Mouse (Mus musculus) heart, postnatal 14 days (tissue): Measurements from ENCODE around the gene Ing1. TPM values are rescaled to one million over a fixed set of nuclear protein-coding genes. Genes with fewer than 3 reads are reported as not detected.

Experiments
- DNase-seq, 2 experiments: peaks; one replicate each; pipeline ENCODE4 v3.0.0; 2021 to 2022
- intact Hi-C: fragments of 180-260 bp; cut with DNase I; formaldehyde crosslinking; loops from one replicate; pipeline ENCODE4 v1.15.1; 2025
- total RNA-seq, 2 experiments: library from RNA; stranded (reverse); gene quantifications; 2 replicates each; pipeline ENCODE4 v1.2.3; 2021

Gene Ing1
- total RNA-seq, 2 experiments from 2014 or later, result 23.6 to 24.2 TPM

GRCm38 (mm10) chr8:11574911-11575603, 19.7 kb downstream of the Ing1 start:
- peak in 1 of 2 experiments; percentile 13 for DNase-seq
- intact Hi-C loops, result no loop called here

GRCm38 (mm10) chr8:11575604-11576384, 20.4 kb downstream of the Ing1 start:
- intact Hi-C loops, result no loop called here
- peak in 1 of 2 experiments; percentile 25 for DNase-seq

- intact Hi-C loops, result no loop called here
- no peak for DNase-seq
These were observed 30.4 kb downstream of the Ing1 start for GRCm38 (mm10) chr8:11585513-11586373.

- intact Hi-C loops, result no loop called here
- DNase-seq, result no peak
These were observed 31.0 kb downstream of the Ing1 start for GRCm38 (mm10) chr8:11586374-11586745.

- intact Hi-C loops, result no loop called here
- no peak for DNase-seq
These were observed 36.5 kb downstream of the Ing1 start for GRCm38 (mm10) chr8:11591837-11592236.

- intact Hi-C loops, result no loop called here
- DNase-seq, result no peak
These were observed 36.9 kb downstream of the Ing1 start for GRCm38 (mm10) chr8:11592296-11592695.

GRCm38 (mm10) chr8:11593222-11593884, 38.0 kb downstream of the Ing1 start:
- intact Hi-C loops, result no loop called here
- no peak for DNase-seq

GRCm38 (mm10) chr8:11600301-11600951, 45.1 kb downstream of the Ing1 start:
- no peak for DNase-seq
- intact Hi-C loops, result loop anchor here (5.0 kb wide), 2 partner anchors 33 to 93 kb away; no protein-coding TSS in a partner anchor

- DNase-seq, result peak; percentile 62 to 77
- intact Hi-C loops, result loop anchor here (2.0 to 5.0 kb wide), 3 partner anchors 35 to 95 kb away; partner anchors contain the start of gene Cars2
These were observed 46.8 kb downstream of the Ing1 start for GRCm38 (mm10) chr8:11602006-11602680.

- no peak for DNase-seq
- intact Hi-C loops, result no loop called here
These were observed 53.5 kb downstream of the Ing1 start for GRCm38 (mm10) chr8:11608848-11609247.

Other genes with a start within 250 kb of the Ing1 start
- 100 to 1,000 TPM; 570 to 571 TPM for gene Col4a2, start 242.8 kb upstream of the Ing1 start, total RNA-seq
- 1,000 to 10,000 TPM; 1,046 to 1,073 TPM for gene Col4a1, start 242.7 kb upstream of the Ing1 start, total RNA-seq
- 10 to 100 TPM; 18.5 to 20.2 TPM for gene Rab20, start 76.9 kb upstream of the Ing1 start, total RNA-seq
- 10 to 100 TPM; 33.2 to 33.3 TPM for gene Naxd, start 58.1 kb upstream of the Ing1 start, total RNA-seq
- 10 to 100 TPM; 37.0 TPM for gene Cars2, start 4.8 kb upstream of the Ing1 start, total RNA-seq
- 10 to 100 TPM; 37.2 to 38.0 TPM for gene Ankrd10, start 80.2 kb downstream of the Ing1 start, total RNA-seq
- not detected for gene 1700016D06Rik, start 145.5 kb downstream of the Ing1 start, total RNA-seq
- gene Arhgef7, start 172.2 kb downstream of the Ing1 start, total RNA-seq, result 100 to 1,000 TPM; 139 to 157 TPM